In genomic region chr10:26630196-26630760, GRCm38 (mm10) we compare ENCODE assay signal across 15 mouse cellular contexts.
DNase-seq lines count a peak whose midpoint lies in the region; ATAC-seq and TF ChIP-seq lines count a peak whose summit lies in the region.
"Had no signal": no experiment of that assay in that cellular context is flagged by ENCODE, and none has a peak within 500 bp of the region (broad histone marks: within the 10 kb centered on the region; RNA-seq: fewer than 3 reads in every experiment).

No protein-coding gene starts in this region.

- TF ChIP-seq EP300 in liver, postnatal 0 days (IDR thresholded peaks at IDR 0.05; ENCODE audit: low read depth): no peak

- no peaks in the 10 kb centered on the region for H3K9me3 ChIP-seq in forebrain, embryonic 16.5 days (ENCODE audit: control insufficient read depth, low read length)
- no peaks in the 10 kb centered on the region for H3K9me3 ChIP-seq in forebrain, embryonic 12.5 days
- H3K9me3 ChIP-seq in liver, postnatal 0 days (ENCODE audit: low read length): no peaks in the 10 kb centered on the region
- no peaks in the 10 kb centered on the region for H3K9me3 ChIP-seq in liver, embryonic 11.5 days (ENCODE audit: control insufficient read depth, low read length)
- H3K9me3 ChIP-seq: hindbrain, embryonic 12.5 days; liver, embryonic 12.5 days had no signal

- ATAC-seq in forebrain, embryonic 16.5 days: peak; percentile 49; the same call in 1 of the 2 replicates
- no peak for ATAC-seq in forebrain, embryonic 12.5 days (ENCODE audit: low FRiP score)
- ATAC-seq in liver, postnatal 0 days: 0 out of 2 replicates have a peak, but pooled peaks have one; percentile 31
- ATAC-seq in liver, embryonic 11.5 days (replicated peaks; ENCODE audit: low FRiP score): no peak
- ATAC-seq: liver, embryonic 12.5 days had no signal

- no peak overlapping the region for H3K9ac ChIP-seq in forebrain, embryonic 16.5 days (replicated peaks; ENCODE audit: low read depth, low read length)
- no peak overlapping the region for H3K9ac ChIP-seq in forebrain, embryonic 12.5 days
- H3K9ac ChIP-seq in liver, postnatal 0 days (replicated peaks): no peak overlapping the region
- no peak overlapping the region for H3K9ac ChIP-seq in liver, embryonic 11.5 days (ENCODE audit: low read depth, low read length)
- H3K9ac ChIP-seq: hindbrain, embryonic 12.5 days; liver, embryonic 12.5 days had no signal

- no peak for TF ChIP-seq CTCF in liver, postnatal 0 days (IDR thresholded peaks at IDR 0.05; ENCODE audit: low read depth)

- 59% methylated on average over 4 of the region's 4 CpGs for WGBS in forebrain, embryonic 16.5 days
- 78% methylated on average over 4 of the region's 4 CpGs for WGBS in forebrain, embryonic 12.5 days
- WGBS in liver, postnatal 0 days (ENCODE audit: insufficient replicate concordance): 50% methylated on average over 4 of the region's 4 CpGs
- 61% methylated on average over 4 of the region's 4 CpGs for WGBS in liver, embryonic 11.5 days

- H3K27me3 ChIP-seq in forebrain, embryonic 16.5 days (replicated peaks; ENCODE audit: control insufficient read depth, insufficient read depth, low read length): no peaks in the 10 kb centered on the region
- H3K27me3 ChIP-seq in forebrain, embryonic 12.5 days: no peaks in the 10 kb centered on the region
- H3K27me3 ChIP-seq in liver, postnatal 0 days (ENCODE audit: insufficient read depth, low read length): no peaks in the 10 kb centered on the region
- H3K27me3 ChIP-seq in liver, embryonic 11.5 days (replicated peaks; ENCODE audit: control insufficient read depth, insufficient read depth, low read length): no peaks in the 10 kb centered on the region
- H3K27me3 ChIP-seq: hindbrain, embryonic 12.5 days; liver, embryonic 12.5 days had no signal

- no peak for DNase-seq in liver, postnatal 0 days
- no peak for DNase-seq in liver, embryonic 11.5 days (ENCODE audit: low spot score)
- peak; percentile 8 for DNase-seq in NIH3T3 (ENCODE audit: low read depth)
- peak; percentile 19 for DNase-seq in induced T-regulatory cell, adult 2 months (ENCODE audit: low read depth)
- no peak for DNase-seq in thymus, postnatal 10 days (ENCODE audit: low spot score in 2 of 2)
- DNase-seq in urinary bladder, postnatal 25 days (ENCODE audit: low spot score): no peak
- DNase-seq: adrenal gland, postnatal 14 days; kidney, adult 9 months; lung, postnatal 4 days; thymus, postnatal 36 days had no signal

- H3K4me2 ChIP-seq in forebrain, embryonic 16.5 days (ENCODE audit: low read length): no peak overlapping the region
- no peak overlapping the region for H3K4me2 ChIP-seq in forebrain, embryonic 12.5 days
- H3K4me2 ChIP-seq in liver, postnatal 0 days (ENCODE audit: low read depth, low read length): no peak overlapping the region
- no peak overlapping the region for H3K4me2 ChIP-seq in liver, embryonic 11.5 days
- H3K4me2 ChIP-seq: hindbrain, embryonic 12.5 days; liver, embryonic 12.5 days had no signal

- no peaks in the 10 kb centered on the region for H3K36me3 ChIP-seq in forebrain, embryonic 16.5 days (ENCODE audit: control insufficient read depth, insufficient read depth)
- no peaks in the 10 kb centered on the region for H3K36me3 ChIP-seq in forebrain, embryonic 12.5 days (replicated peaks)
- H3K36me3 ChIP-seq in liver, postnatal 0 days (replicated peaks; ENCODE audit: insufficient read depth, low read length): no peaks in the 10 kb centered on the region
- no peaks in the 10 kb centered on the region for H3K36me3 ChIP-seq in liver, embryonic 11.5 days (ENCODE audit: control insufficient read depth, insufficient read depth, low read length)
- H3K36me3 ChIP-seq: hindbrain, embryonic 12.5 days; liver, embryonic 12.5 days had no signal

- no peak overlapping the region for H3K27ac ChIP-seq in forebrain, embryonic 16.5 days (ENCODE audit: low read length)
- H3K27ac ChIP-seq in forebrain, embryonic 12.5 days: no peak overlapping the region
- H3K27ac ChIP-seq in liver, postnatal 0 days (ENCODE audit: low read depth): no peak overlapping the region
- H3K27ac ChIP-seq in liver, embryonic 11.5 days (ENCODE audit: low read depth, low read length): no peak overlapping the region
- H3K27ac ChIP-seq: hindbrain, embryonic 12.5 days; liver, embryonic 12.5 days had no signal

- no peak overlapping the region for H3K4me3 ChIP-seq in forebrain, embryonic 16.5 days (replicated peaks; ENCODE audit: low read length)
- no peak overlapping the region for H3K4me3 ChIP-seq in forebrain, embryonic 12.5 days (replicated peaks)
- no peak overlapping the region for H3K4me3 ChIP-seq in liver, postnatal 0 days (ENCODE audit: low read depth, low read length)
- no peak overlapping the region for H3K4me3 ChIP-seq in liver, embryonic 11.5 days (ENCODE audit: low read depth, low read length)
- H3K4me3 ChIP-seq: erythroblast, embryonic 14.5 days; hindbrain, embryonic 12.5 days; liver, embryonic 12.5 days had no signal

- H3K4me1 ChIP-seq in forebrain, embryonic 16.5 days (replicated peaks; ENCODE audit: control insufficient read depth, insufficient read depth, low read length): no peaks in the 10 kb centered on the region
- H3K4me1 ChIP-seq in forebrain, embryonic 12.5 days: no peaks in the 10 kb centered on the region
- H3K4me1 ChIP-seq in liver, postnatal 0 days (ENCODE audit: insufficient read depth): no peaks in the 10 kb centered on the region
- no peaks in the 10 kb centered on the region for H3K4me1 ChIP-seq in liver, embryonic 11.5 days (replicated peaks; ENCODE audit: control insufficient read depth, insufficient read depth, low read length)
- H3K4me1 ChIP-seq: hindbrain, embryonic 12.5 days; liver, embryonic 12.5 days had no signal

Comparison
In these comparisons a context has a peak if more than half of its experiments do, and no peak if none do; other contexts are left out.
1. ATAC-seq: peak in forebrain, embryonic 16.5 days (single experiment) and liver, postnatal 0 days (single experiment); none in forebrain, embryonic 12.5 days (single experiment) and liver, embryonic 11.5 days (single experiment).
2. DNase-seq: peak in NIH3T3 (single experiment) and induced T-regulatory cell, adult 2 months (single experiment); none in liver, postnatal 0 days (single experiment), liver, embryonic 11.5 days (single experiment), thymus, postnatal 10 days (0 of 2) and urinary bladder, postnatal 25 days (single experiment).